Mouse (Mus musculus) gastrocnemius, postnatal 25 days (tissue): Measurements from ENCODE around the gene Ruvbl2. TPM values are rescaled to one million over a fixed set of nuclear protein-coding genes. Genes with fewer than 3 reads are reported as not detected.
"Not testable (repeated sequence)": the region's sequence is repeated elsewhere in the genome, so short reads cannot be mapped to it uniquely, and the experiment has no call there.

Experiments used
- DNase-seq: peaks from one replicate; pipeline ENCODE4 v3.0.0; 2022
- long read RNA-seq, 2 experiments: library from polyadenylated mRNA; stranded (forward); transcript quantifications; one replicate each; pipeline ENCODE4 v2.0.0; 2021
- total RNA-seq, 2 experiments: library from RNA; stranded (reverse); gene quantifications; 1 replicate in 1 of 2; 2 replicates in 1 of 2; pipeline ENCODE4 v1.2.3; 2021

Gene Ruvbl2
- total RNA-seq = 10 to 100 TPM; 23.3 to 23.8 TPM
- long read RNA-seq, experiment 1, transcript Ruvbl2-201 (15 exons, 1,834 nt) = major isoform, 15 of 51 reads
- long read RNA-seq, experiment 1, partial matches to known transcripts = 27 of 51 reads
- long read RNA-seq, experiment 1, other reads (novel, unspliced or antisense) = 9 of 51 reads
- long read RNA-seq, experiment 2, transcript Ruvbl2-201 (15 exons, 1,834 nt) = major isoform, 19 of 54 reads
- long read RNA-seq, experiment 2, partial matches to known transcripts = 24 of 54 reads
- long read RNA-seq, experiment 2, other reads (novel, unspliced or antisense) = 11 of 54 reads

DNA sequence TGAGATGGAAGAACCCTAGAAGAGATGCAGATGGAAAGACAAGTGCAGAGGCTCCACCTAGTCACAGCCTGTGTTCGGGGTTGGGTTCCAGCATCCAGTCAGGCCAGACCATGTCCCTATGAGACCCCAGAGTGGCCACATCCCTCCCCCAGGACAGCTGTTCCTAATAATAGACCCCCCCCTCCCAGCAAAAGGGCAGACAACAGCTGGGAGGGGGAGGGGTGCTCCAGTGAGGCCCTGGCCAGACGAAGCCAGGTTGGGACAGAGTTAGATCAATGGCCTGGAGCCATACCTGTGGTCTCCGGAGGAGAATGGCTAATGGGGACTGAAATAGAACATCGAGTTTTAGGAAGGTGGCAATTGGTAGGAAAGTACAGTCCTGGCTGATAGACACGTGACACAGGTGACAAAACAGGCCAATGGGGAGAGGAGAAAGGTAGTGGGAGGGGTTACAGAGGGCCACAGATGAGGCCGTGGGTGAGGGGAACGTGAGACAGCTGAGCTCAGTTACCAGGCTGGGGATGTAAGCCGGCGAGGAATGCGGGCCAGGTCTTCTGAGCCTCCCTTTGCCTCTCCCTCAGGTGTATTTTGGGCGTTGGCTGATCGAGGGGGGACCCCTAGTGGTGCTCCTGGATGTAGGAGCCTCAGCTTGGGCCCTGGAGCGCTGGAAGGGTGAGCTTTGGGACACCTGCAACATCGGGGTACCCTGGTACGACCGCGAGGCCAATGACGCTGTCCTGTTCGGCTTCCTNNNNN lies at the start of gene Ruvbl2:
TSS of gene Ruvbl2 (minus strand) at position 576 of the 756 bp plus-strand sequence.
- peak; percentile 81 for DNase-seq

GRCm38 (mm10) chr7:45486761-45487415 lies 49.0 kb upstream of the Ruvbl2 start, which contains the start of gene Gm45808:
TSS of gene Gm45808 (minus strand) at chr7:45486811.
- no peak for DNase-seq

DNA sequence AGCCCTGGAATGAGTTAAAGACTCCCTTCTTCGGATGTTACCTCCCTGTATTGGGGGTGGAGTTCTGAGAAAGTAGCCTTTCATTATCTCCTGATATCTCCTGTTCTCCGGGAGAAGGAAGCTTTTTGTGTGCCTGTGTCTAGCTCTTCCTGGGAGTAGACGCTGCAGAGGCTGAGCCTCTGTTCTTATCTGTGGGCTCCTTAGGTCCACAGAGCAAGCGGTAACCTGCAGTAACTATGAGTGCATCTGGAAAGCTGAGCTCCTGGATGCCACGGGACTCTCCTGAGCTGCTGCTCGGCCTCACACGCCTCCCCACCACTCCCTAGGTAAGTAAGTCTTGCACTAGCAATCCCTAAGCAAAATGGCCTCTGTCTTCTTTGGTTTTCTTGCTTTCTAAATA lies 48.3 kb upstream of the Ruvbl2 start:
- DNase-seq = no peak

- DNase-seq = not testable (repeated sequence)
Observed at GRCm38 (mm10) chr7:45484985-45485384, 47.1 kb upstream of the Ruvbl2 start.

GRCm38 (mm10) chr7:45482166-45482565 lies 44.3 kb upstream of the Ruvbl2 start:
- DNase-seq = no peak

DNA sequence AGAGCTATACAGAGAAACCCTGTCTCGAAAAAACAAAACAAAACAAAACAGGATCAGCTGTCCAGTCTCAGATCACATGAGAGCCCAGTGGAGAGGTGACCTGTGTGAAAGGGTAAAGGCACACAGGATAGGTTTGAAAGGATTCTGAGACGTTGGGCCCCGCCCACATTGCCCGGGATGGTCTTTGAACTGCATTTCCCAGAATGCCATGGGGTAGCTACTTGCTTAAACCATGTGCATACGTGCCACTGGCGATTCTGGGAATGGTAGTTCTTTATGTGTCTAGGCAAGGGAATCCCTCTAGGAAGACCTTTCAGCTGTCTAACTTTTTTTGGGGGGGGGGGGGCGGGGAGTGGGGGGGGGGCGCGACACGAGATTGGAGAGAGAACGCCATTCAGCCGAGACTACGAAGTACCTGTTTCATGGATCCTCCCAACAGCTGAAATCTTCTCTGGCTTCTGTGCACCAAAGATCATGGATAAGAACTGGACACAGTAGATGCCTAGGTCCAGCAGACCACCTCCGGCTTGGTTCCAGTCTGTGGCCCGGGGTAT lies 43.6 kb upstream of the Ruvbl2 start, which contains the start of gene Tulp2:
TSS of gene Tulp2 (plus strand) at position 504 of the 554 bp plus-strand sequence.
- DNase-seq = peak; percentile 46

DNA sequence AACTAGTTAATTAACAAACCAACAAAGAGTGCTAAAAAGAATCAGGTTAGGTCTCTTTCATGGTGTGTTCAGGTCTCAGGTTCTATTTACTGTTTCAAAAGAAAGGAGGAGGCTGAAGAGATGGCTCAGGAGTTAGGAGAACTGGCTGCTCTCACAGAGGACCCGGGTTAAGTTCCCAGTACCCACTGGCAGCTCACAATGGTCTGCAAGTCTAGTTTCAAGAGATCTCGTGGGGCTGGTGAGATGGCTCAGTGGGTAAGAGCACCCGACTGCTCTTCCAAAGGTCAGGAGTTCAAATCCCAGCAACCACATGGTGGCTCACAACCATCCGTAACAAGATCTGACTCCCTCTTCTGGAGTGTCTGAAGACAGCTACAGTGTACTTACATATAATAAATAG lies 42.4 kb upstream of the Ruvbl2 start:
- not testable (repeated sequence) for DNase-seq

- no peak for DNase-seq
Observed at GRCm38 (mm10) chr7:45478774-45479173, 40.9 kb upstream of the Ruvbl2 start.

GRCm38 (mm10) chr7:45477003-45477402 lies 39.1 kb upstream of the Ruvbl2 start:
- no peak for DNase-seq

- DNase-seq = no peak
Observed at GRCm38 (mm10) chr7:45476453-45476852, 38.6 kb upstream of the Ruvbl2 start.

- no peak for DNase-seq
Observed at GRCm38 (mm10) chr7:45475291-45475969, 37.5 kb upstream of the Ruvbl2 start.

- DNase-seq = no peak
Observed at GRCm38 (mm10) chr7:45470869-45471268, 33.0 kb upstream of the Ruvbl2 start.

GRCm38 (mm10) chr7:45467090-45467670 lies 29.3 kb upstream of the Ruvbl2 start:
- no peak for DNase-seq

GRCm38 (mm10) chr7:45466283-45467089 lies 28.6 kb upstream of the Ruvbl2 start, which contains the start of gene Bax:
TSS of gene Bax (minus strand) at chr7:45466898.
- DNase-seq = peak; percentile 92

DNA sequence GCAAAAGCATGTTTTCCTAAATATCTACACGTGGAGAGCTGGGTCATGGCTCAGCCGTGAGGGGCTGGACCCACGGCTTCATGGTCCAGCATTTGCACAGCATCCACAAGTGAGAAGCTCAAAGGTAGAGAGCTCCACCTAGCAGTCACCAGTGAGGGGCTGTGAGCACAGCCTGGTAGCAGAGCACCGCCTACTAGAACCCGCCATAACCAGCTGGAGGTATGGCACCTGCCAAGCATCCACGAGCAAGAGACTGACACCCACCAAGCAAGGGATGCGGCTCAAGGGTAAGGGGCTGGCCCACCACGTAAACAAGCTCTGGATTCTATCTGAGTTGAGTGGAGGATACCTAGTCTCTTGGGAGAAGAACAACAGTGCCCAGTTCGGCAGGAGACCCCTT lies 27.7 kb upstream of the Ruvbl2 start:
- no peak for DNase-seq

- DNase-seq = no peak
Observed at GRCm38 (mm10) chr7:45465112-45465511, 27.2 kb upstream of the Ruvbl2 start.

DNA sequence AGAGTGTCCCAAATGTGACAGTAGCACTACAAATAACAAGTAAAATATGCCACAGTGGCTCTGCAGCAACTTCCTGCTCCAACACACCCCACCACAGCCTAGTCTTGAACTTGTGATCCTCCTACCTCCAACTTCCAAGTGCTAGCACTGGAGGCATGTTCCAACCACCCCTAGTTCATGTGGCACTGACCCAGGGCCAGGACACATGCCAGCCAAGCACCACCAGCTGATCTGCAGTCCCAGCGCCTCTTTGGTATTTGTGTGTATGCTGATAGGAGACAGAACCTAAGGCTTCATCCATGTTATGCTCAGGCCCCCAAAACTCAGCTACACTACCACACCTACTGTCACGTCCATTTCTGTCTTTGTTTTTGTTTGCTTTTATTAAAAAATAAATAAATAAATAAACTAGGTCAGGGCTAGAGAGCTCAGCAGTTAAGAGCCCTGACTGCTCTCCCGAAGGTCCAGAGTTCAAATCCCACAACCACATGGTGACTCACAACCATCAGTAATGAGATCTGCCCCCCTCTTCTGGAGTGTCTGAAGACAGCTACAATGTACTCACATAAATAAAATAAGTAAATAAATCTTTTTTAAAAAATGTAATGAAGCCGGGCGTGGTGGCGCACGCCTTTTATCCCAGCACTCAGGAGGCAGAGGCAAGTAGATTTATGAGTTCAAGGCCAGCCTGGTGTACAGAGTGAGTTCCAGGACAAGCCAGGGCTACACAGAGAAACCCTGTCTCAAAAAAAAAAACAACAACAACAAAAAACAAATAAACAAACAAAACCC lies 26.3 kb upstream of the Ruvbl2 start:
- no peak for DNase-seq

DNA sequence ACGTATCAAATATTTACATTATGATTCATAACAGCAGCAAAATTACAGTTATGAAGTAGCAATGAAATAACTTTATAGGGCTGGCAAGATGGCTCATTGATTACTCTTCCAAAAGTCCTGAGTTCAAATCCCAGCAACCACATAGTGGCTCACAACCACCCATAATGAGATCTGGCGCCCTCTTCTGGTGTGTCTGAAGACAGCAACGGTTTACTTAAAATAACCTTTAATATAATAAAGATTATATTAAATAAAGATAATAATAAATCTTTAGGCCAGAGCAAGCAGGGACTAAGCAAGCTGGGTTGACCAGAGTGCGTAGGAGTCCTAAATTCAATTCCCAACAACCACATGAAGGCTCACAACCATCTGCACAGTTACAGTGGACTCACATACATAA lies 25.0 kb upstream of the Ruvbl2 start:
- DNase-seq = not testable (repeated sequence)

DNA sequence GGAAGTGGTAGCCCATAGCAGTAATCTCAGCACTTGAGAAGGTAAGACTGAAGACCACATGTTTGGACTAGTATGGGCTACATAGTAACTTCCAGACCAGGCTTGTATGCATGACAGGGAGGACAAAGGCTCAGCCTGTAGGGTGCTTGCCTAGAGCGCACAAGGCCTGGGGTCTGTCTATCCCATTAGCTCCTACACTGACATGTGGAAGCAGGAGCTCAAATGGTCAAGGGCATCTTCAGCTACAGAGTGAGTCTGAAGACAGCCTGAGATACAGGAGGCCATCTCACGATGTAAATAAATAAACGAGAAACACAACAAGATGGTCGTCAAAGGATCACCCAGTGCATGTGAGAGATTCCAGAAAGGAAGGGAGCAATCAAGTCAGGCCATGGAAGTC lies 24.4 kb upstream of the Ruvbl2 start:
- DNase-seq = no peak

- no peak for DNase-seq
Observed at GRCm38 (mm10) chr7:45461781-45462180, 23.9 kb upstream of the Ruvbl2 start.
